ENCODE assay signal across 7 mouse cellular contexts in the genomic region with DNA sequence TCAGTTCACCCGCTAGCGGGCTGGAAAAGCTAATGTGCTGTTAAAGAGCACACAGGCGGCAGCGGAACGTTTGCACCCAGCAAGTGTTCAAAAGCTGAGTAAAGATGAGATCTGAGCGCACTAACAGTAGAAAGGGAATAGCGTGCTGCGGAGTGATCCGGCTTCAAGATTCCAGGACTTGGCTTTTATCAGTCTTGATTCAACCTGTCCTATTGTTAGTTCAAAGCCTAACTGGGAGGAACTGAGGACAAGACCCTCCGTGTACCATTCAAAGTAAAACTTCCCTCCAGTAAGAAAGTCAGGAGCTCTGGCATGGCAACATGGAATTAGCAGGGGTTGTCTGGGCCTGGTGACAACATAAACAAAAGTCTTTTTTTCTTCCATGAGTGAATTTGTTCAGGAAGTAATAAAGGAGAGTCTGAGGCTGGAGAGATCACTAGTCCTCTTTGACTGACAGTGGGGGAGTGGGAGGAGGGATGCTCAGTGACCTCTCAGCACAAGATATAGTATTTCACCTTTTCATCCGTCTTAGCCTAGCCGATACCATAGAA. TPM values are rescaled to one million over a fixed set of nuclear protein-coding genes. Genes with fewer than 3 reads are reported as not detected.
DNase-seq lines count a peak whose midpoint lies in the region; ATAC-seq and TF ChIP-seq lines count a peak whose summit lies in the region.

No protein-coding gene starts in this region.

- H3K4me1 ChIP-seq in E14TG2a.4 (replicated peaks; ENCODE audit: low read depth, low read length): peaks cover 29% of the 10 kb centered on the region
- H3K4me1 ChIP-seq in limb, embryonic 14.5 days (ENCODE audit: control insufficient read depth, insufficient read depth, low read length): peaks cover 9% of the 10 kb centered on the region
- no peaks in the 10 kb centered on the region for H3K4me1 ChIP-seq in stomach, embryonic 14.5 days (ENCODE audit: control insufficient read depth, insufficient read depth, low read length)

- peak overlapping the region; percentile 92 for H3K4me3 ChIP-seq in E14TG2a.4 (replicated peaks; ENCODE audit: low read length)
- peak overlapping the region; percentile 61 for H3K4me3 ChIP-seq in limb, embryonic 14.5 days (replicated peaks; ENCODE audit: low read length)
- H3K4me3 ChIP-seq in stomach, embryonic 14.5 days (ENCODE audit: low read depth, low read length): peak overlapping the region; percentile 65

- TF ChIP-seq CTCF in E14TG2a.4 (conservative IDR thresholded peaks at IDR 0.05; ENCODE audit: low read length): no peak

- no peak overlapping the region for H3K9ac ChIP-seq in limb, embryonic 14.5 days (ENCODE audit: low read depth, low read length, severe bottlenecking)
- no peak overlapping the region for H3K9ac ChIP-seq in stomach, embryonic 14.5 days (replicated peaks; ENCODE audit: low read depth, low read length)

- DNase-seq in ES-CJ7 (ENCODE audit: low read depth, low spot score): peak; percentile 61
- peak; percentile 1 to 3 for DNase-seq in heart, postnatal 10 days
- no peak for DNase-seq in limb, embryonic 14.5 days (ENCODE audit: low spot score)
- DNase-seq in spleen, postnatal 36 days (ENCODE audit: low spot score in 2 of 2): no peak

- ATAC-seq in limb, embryonic 14.5 days (ENCODE audit: low FRiP score, low read depth): no peak
- ATAC-seq in stomach, embryonic 14.5 days (ENCODE audit: insufficient number of reproducible peaks, insufficient read depth, low FRiP score, low read depth): no peak
- no peak for ATAC-seq in monocyte, adult 5-6 weeks (replicated peaks; ENCODE audit: insufficient number of reproducible peaks, low FRiP score, low TSS enrichment, poor library complexity, severe bottlenecking)

- no peak overlapping the region for H3K27ac ChIP-seq in limb, embryonic 14.5 days (replicated peaks; ENCODE audit: low read depth, low read length)
- no peak overlapping the region for H3K27ac ChIP-seq in stomach, embryonic 14.5 days (ENCODE audit: low read length)

- peaks cover 4% of the 10 kb centered on the region; the same call in 1 of the 2 replicates for H3K27me3 ChIP-seq in E14TG2a.4 (ENCODE audit: insufficient read depth, low read length)
- peaks cover 11% of the 10 kb centered on the region; the same call in 1 of the 2 replicates for H3K27me3 ChIP-seq in limb, embryonic 14.5 days (ENCODE audit: control insufficient read depth, insufficient read depth, low read length)
- H3K27me3 ChIP-seq in stomach, embryonic 14.5 days (ENCODE audit: control insufficient read depth, insufficient read depth, low read length): no peaks in the 10 kb centered on the region

- H3K36me3 ChIP-seq in E14TG2a.4 (ENCODE audit: insufficient read depth, low read length): no peaks in the 10 kb centered on the region
- H3K36me3 ChIP-seq in limb, embryonic 14.5 days (ENCODE audit: control insufficient read depth, insufficient read depth, low read length): no peaks in the 10 kb centered on the region
- H3K36me3 ChIP-seq in stomach, embryonic 14.5 days (ENCODE audit: control insufficient read depth, insufficient read depth, low read length): no peaks in the 10 kb centered on the region

- H3K4me2 ChIP-seq in limb, embryonic 14.5 days (replicated peaks; ENCODE audit: low read depth, low read length, severe bottlenecking): peak overlapping the region; percentile 100
- H3K4me2 ChIP-seq in stomach, embryonic 14.5 days (replicated peaks; ENCODE audit: low read depth, low read length): peak overlapping the region; percentile 99

- WGBS in limb, embryonic 14.5 days: 4% methylated on average over 12 of the region's 12 CpGs
- 5% methylated on average over 12 of the region's 12 CpGs for WGBS in stomach, embryonic 14.5 days

- H3K9me3 ChIP-seq in E14TG2a.4 (ENCODE audit: low read length): no peaks in the 10 kb centered on the region
- H3K9me3 ChIP-seq in limb, embryonic 14.5 days (ENCODE audit: control insufficient read depth, low read length): no peaks in the 10 kb centered on the region
- no peaks in the 10 kb centered on the region for H3K9me3 ChIP-seq in stomach, embryonic 14.5 days (ENCODE audit: control insufficient read depth, low read depth, low read length)

- no peak for TF ChIP-seq POLR2A in limb, embryonic 14.5 days (IDR thresholded peaks at IDR 0.05; ENCODE audit: borderline replicate concordance, extremely low read depth, insufficient read depth, insufficient read length)

- intact Hi-C loops in heart, postnatal 10 days (cut with DNase I): no loop called here

RNA-seq across cellular contexts. Expression of gene Plch1, which starts 0.8 kb away (rescaled TPM):
- under 1 TPM in 1 of 2 experiments, not detected in 1; 0.55 TPM for total RNA-seq in heart, postnatal 10 days (2021)
- 1.1 and 1.6 TPM in 2 replicates for polyA plus RNA-seq in limb, embryonic 14.5 days (2012; rRNA removed)
- polyA plus RNA-seq in limb, embryonic 14.5 days (2014; fragmentation: Nextera tagmentation; extraction: Ambion mirVana): 1.4 and 2.0 TPM in 2 replicates
- polyA plus RNA-seq in stomach, embryonic 14.5 days (2014; fragmentation: Nextera tagmentation; extraction: Ambion mirVana): 11.6 and 13.1 TPM in 2 replicates
- 0.10 TPM in 1 of 3 replicates, not detected in the others for total RNA-seq in monocyte, adult 5-6 weeks (2017)

RNA-seq across cellular contexts. Expression of gene E130311K13Rik, which starts 29.2 kb away (rescaled TPM):
- total RNA-seq in heart, postnatal 10 days (2021): 1 to 10 TPM; 6.3 to 6.7 TPM
- polyA plus RNA-seq in limb, embryonic 14.5 days (2012; rRNA removed): 4.0 and 6.2 TPM in 2 replicates
- polyA plus RNA-seq in limb, embryonic 14.5 days (2014; fragmentation: Nextera tagmentation; extraction: Ambion mirVana): 7.0 and 8.9 TPM in 2 replicates
- polyA plus RNA-seq in stomach, embryonic 14.5 days (2014; fragmentation: Nextera tagmentation; extraction: Ambion mirVana): 4.6 and 6.8 TPM in 2 replicates
- 5.9 to 8.2 TPM (median 7.9 TPM) in 3 replicates for total RNA-seq in monocyte, adult 5-6 weeks (2017)

Comparison
In these comparisons a context has a peak if more than half of its experiments do, and no peak if none do; other contexts are left out.
1. DNase-seq: peak in ES-CJ7 (single experiment) and heart, postnatal 10 days (2 of 2); none in limb, embryonic 14.5 days (single experiment) and spleen, postnatal 36 days (0 of 2).
2. Peak in every context shown above with its lines, with median percentiles within 50 percentile points of each other: H3K4me3 ChIP-seq.